Mouse (Mus musculus) MEL (cell line): ENCODE results near the gene Ano10.
A peak's percentile ranks its signal among the peaks of the same experiment; 100 is the strongest.

Source experiments
- CHD1 ChIP-seq: IDR thresholded peaks from 2 replicates; pipeline ENCODE4 v1.6.1; 2012; ENCODE audit warnings: low read depth, mild to moderate bottlenecking, inconsistent platforms, low read length, improper control_type of control experiment
- CTCF ChIP-seq, 3 experiments: IDR thresholded peaks in 2 of 3; conservative IDR thresholded peaks in 1 of 3; 2 replicates each; pipeline ENCODE4 v1.5.1; 2011 to 2012; ENCODE audit warnings: low read length in 3 of 3, low read depth in 2 of 3, mild to moderate bottlenecking in 2 of 3, improper control_type of control experiment in 1 of 3, inconsistent platforms in 1 of 3, mixed read lengths in 1 of 3, moderate library complexity in 1 of 3; ENCODE audit not compliant: control insufficient read depth in 1 of 3, insufficient read depth in 1 of 3, poor library complexity in 1 of 3, severe bottlenecking in 1 of 3
- ETS1 ChIP-seq: IDR thresholded peaks from 2 replicates; pipeline ENCODE4 v1.6.1; 2012; ENCODE audit warnings: low read depth, mild to moderate bottlenecking, inconsistent platforms, low read length, improper control_type of control experiment, moderate library complexity
- GABPA ChIP-seq: IDR thresholded peaks from 2 replicates; pipeline ENCODE4 v1.6.1; 2012; ENCODE audit warnings: low read depth, mild to moderate bottlenecking, inconsistent platforms, low read length, improper control_type of control experiment, moderate library complexity
- GATA1 ChIP-seq: IDR thresholded peaks from 2 replicates; pipeline ENCODE4 v1.6.1; 2011; ENCODE audit warnings: low read depth, low read length, improper control_type of control experiment
- MAFK ChIP-seq: IDR thresholded peaks from 2 replicates; pipeline ENCODE4 v1.6.1; 2011; ENCODE audit warnings: low read depth, mild to moderate bottlenecking, low read length, improper control_type of control experiment, borderline replicate concordance
- MAX ChIP-seq: IDR thresholded peaks from 2 replicates; pipeline ENCODE4 v1.6.1; 2011; ENCODE audit warnings: low read length, improper control_type of control experiment
- POLR2AphosphoS5 ChIP-seq: IDR thresholded peaks from 2 replicates; pipeline ENCODE4 v1.6.1; 2012; ENCODE audit warnings: low read depth, borderline replicate concordance, mild to moderate bottlenecking, inconsistent platforms, low read length, moderate library complexity, mixed read lengths
- RAD21 ChIP-seq: IDR thresholded peaks from 2 replicates; pipeline ENCODE4 v1.6.1; 2011; ENCODE audit warnings: mild to moderate bottlenecking, low read depth, low read length, improper control_type of control experiment
- SMC3 ChIP-seq: IDR thresholded peaks from 2 replicates; pipeline ENCODE4 v1.6.1; 2011; ENCODE audit warnings: low read depth, low read length, improper control_type of control experiment
- TBP ChIP-seq: IDR thresholded peaks from 2 replicates; pipeline ENCODE4 v1.8.0; 2011; ENCODE audit warnings: low read depth, low read length, improper control_type of control experiment
- ZC3H11A ChIP-seq: IDR thresholded peaks from 2 replicates; pipeline ENCODE4 v1.6.1; 2012; ENCODE audit warnings: low read depth, mild to moderate bottlenecking, inconsistent platforms, low read length, improper control_type of control experiment
- ZNF384 ChIP-seq: IDR thresholded peaks from 2 replicates; pipeline ENCODE4 v1.6.1; 2012; ENCODE audit warnings: low read depth, mild to moderate bottlenecking, inconsistent platforms, low read length, improper control_type of control experiment

DNA sequence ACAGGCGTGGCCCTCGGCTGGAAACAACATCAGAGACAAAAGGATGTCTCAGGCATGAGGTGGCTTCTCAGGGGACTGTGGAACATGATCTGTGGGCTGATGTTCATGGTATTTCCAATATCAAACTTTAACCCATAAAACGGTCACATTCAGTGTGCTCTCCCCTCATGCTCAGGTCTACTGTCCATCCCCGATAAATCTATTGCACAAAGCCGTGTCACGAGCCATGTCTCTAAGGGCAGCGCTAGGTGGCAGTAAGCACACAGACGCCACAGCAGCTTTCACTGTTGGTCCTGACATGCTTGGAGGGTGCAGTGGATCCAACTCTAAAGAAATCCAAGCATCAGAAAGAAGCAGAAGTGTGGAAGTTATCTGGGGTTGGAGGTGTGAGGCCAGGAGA is 46.1 kb downstream of the Ano10 start:
- TF ChIP-seq CTCF (IDR thresholded peaks at IDR 0.05 in 2 of 3, conservative IDR thresholded peaks at IDR 0.05 in 1 of 3; ENCODE audit: control insufficient read depth in 1 of 3, insufficient read depth in 1 of 3, low read depth in 2 of 3, low read length in 3 of 3, poor library complexity in 1 of 3, severe bottlenecking in 1 of 3) (peak in 1 of 3 experiments; percentile 20; a peak in 2 of 6 replicates), ETS1 (no peak), POLR2AphosphoS5 (no peak), GATA1 (no peak), SMC3 (no peak), CHD1 (no peak), GABPA (no peak), ZC3H11A (no peak), MAFK (no peak), RAD21 (no peak), TBP (no peak), MAX (no peak), ZNF384 (no peak)
